Mouse (Mus musculus) lung, adult 2 months (tissue): Measurements from ENCODE around the gene Retsat. TPM values are rescaled to one million over a fixed set of nuclear protein-coding genes. Genes with fewer than 3 reads are reported as not detected.

ENCODE experiments used
- DNase-seq: peaks from one replicate; pipeline ENCODE4 v3.0.0; 2022
- H3K4me1 ChIP-seq: fragments of 200-500 bp; 2 replicates; pipeline ENCODE4 v1.6.1; 2011; ENCODE audit warnings: low read length; ENCODE audit not compliant: control insufficient read depth, insufficient read depth
- H3K4me3 ChIP-seq: fragments of 200-500 bp; replicated peaks from 2 replicates; pipeline ENCODE3; 2011; ENCODE audit warnings: low read depth, mild to moderate bottlenecking, control low read depth, low read length; ENCODE audit errors: extremely low read depth
- CTCF ChIP-seq: fragments of 200-500 bp; IDR thresholded peaks from 2 replicates; pipeline ENCODE4 v1.5.1; 2011; ENCODE audit warnings: mild to moderate bottlenecking, low read length, control low read depth; ENCODE audit not compliant: insufficient read depth
- POLR2A ChIP-seq: fragments of 200-500 bp; IDR thresholded peaks from 2 replicates; pipeline ENCODE4 v1.6.1; 2011; ENCODE audit warnings: low read depth, mild to moderate bottlenecking, control low read depth, low read length, borderline replicate concordance; ENCODE audit errors: extremely low read depth
- WGBS: fragments of 180-500 bp; shearing (Covaris S2); methylation state at CpG from one replicate; pipeline ENCODE4 v1.1.7; 2018; 5-methylcytosine and 5-hydroxymethylcytosine counted together
- polyA plus RNA-seq: library from polyadenylated mRNA; depleted of rRNA; stranded (reverse); fragments of >200 nt; gene quantifications from 2 replicates; pipeline ENCODE4 v1.2.3, GENCODE M21; 2012

Gene Retsat
- polyA plus RNA-seq, 1 experiment = 38.8 TPM

DNA sequence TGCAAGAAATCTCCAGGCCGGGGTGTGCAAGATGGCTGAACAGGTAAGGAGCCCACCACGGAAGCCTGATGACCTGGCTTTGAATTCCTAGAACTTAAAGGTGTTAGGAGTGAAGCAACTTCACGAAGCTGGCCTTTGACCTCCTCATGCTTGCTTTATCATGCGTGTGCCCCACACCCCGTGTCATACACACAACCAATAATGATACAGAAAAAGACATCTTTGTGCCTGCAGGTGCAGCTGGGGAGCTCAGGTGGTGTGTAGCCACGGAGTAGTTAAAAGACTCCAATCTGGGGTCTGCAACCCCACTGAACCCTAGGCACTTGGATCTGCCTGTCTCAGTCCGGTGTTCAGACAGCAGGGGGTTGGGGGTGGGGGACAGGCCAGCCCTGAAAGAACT lies 32.8 kb upstream of the Retsat start:
- no peaks in the 10 kb centered on the region for H3K4me1 ChIP-seq
- WGBS = 76% methylated on average over 7 of the region's 7 CpGs
- H3K4me3 ChIP-seq = no peak overlapping the region
- no peak for DNase-seq
- TF ChIP-seq CTCF (no peak), POLR2A (no peak)

DNA sequence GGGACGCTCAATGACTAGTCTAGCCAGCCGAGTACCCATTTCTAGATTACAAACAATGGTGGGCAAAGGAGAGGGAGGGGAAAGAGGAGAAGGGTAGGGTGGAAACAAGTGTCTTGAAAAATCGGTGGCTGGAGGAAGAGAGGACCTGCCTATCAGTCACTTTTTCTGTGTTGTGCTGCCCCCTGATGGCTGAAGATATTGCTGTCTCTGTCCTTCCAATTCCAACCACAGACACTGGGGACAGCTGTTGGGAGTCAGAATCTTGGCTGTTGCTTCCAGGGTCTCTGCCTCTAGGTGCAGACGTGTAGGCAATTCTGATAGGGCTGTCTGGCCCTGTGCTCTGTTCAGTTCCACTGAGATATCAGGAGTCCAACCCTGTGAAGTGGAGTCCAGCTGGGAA lies 32.2 kb upstream of the Retsat start:
- DNase-seq = peak; percentile 87
- Histone ChIP-seq H3K4me3 (no peak overlapping the region), H3K4me1 (no peaks in the 10 kb centered on the region)
- 7% methylated on average over 4 of the region's 4 CpGs for WGBS
- TF ChIP-seq POLR2A (no peak), CTCF (peak; percentile 73)

DNA sequence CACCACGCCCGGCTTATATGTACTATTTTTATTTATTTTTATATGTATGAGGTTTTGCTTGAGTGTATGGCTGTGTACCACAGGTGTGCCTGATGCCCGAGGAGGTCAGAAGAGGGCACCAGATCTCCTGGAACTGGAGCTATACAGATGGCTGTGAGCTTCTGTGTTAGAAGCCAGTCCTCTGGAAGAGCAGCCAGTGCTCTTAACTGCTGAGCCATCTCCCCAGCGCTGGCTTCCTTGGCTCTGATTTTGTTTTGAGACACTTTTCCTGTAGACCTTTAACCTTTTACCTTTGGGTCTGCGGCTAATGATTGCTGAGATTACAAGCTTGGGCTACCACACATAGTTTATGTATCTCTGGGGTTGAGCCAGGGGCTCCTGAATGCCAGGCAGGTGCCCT lies 30.8 kb upstream of the Retsat start:
- no peak overlapping the region for H3K4me3 ChIP-seq
- H3K4me1 ChIP-seq = no peaks in the 10 kb centered on the region
- TF ChIP-seq CTCF = no peak
- no peak for TF ChIP-seq POLR2A
- DNase-seq = no peak
- WGBS = 73% methylated on average over 5 of the region's 5 CpGs

DNA sequence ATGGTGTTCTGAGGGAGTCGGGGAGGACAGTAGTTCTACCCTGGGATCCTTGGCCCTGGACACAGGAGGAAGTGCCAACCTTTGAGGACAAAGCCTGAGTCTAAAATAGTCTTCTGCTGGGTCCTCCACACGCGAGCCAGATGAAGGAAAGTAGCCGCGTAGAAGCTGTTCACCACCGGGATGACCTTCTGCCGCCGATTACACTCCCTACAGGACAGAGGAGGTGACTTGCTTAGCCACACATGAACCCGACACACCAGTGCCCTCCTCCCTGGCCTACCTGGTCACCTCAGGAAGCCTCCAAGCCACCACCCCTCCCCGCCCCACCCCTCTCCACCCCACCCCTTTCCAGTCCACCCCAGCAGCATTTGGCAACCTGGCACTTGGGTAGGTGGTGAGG lies 29.5 kb upstream of the Retsat start:
- DNase-seq = no peak
- TF ChIP-seq CTCF = no peak
- no peak for TF ChIP-seq POLR2A
- no peaks in the 10 kb centered on the region for H3K4me1 ChIP-seq
- H3K4me3 ChIP-seq = no peak overlapping the region
- 88% methylated on average over 10 of the region's 10 CpGs for WGBS

DNA sequence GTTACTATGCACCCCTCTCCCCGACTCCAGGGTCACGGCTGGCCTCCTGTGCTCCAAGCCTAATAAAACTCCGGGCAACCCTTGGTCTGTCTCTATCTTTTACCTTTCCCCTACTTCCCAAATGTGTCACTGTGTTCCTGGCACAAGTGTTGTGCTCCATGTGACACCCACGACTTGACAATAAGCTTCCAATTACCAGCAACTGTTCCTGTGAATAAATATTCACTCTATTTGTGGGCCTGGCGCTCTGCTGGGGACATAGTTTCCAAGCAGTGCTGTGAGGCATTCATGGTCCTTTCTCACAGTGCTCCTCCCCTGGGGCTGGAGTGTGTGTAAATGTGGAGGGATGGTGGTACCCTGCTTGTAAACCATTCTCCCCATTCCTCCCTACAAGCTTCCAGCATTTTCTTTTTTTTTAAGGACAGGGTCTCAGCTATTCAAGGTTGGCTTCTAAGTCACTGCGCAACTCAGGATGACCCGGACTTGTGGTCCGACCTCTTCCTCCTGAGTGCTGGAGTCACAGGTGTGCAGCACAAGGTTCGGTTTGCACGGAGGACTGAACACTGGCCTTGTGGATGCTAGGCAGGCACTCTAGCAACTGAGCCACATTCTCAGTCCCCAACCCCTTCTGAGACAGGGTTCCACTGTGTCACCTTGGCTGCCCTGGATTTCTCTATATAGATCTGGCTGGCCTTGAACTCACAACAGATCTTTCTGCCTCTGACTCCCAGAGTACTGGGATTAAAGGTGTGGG lies 27.5 kb upstream of the Retsat start:
- 87% methylated on average over 10 of the region's 10 CpGs for WGBS
- H3K4me3 ChIP-seq = no peak overlapping the region
- no peak for DNase-seq
- no peaks in the 10 kb centered on the region for H3K4me1 ChIP-seq
- TF ChIP-seq POLR2A (no peak), CTCF (no peak)

DNA sequence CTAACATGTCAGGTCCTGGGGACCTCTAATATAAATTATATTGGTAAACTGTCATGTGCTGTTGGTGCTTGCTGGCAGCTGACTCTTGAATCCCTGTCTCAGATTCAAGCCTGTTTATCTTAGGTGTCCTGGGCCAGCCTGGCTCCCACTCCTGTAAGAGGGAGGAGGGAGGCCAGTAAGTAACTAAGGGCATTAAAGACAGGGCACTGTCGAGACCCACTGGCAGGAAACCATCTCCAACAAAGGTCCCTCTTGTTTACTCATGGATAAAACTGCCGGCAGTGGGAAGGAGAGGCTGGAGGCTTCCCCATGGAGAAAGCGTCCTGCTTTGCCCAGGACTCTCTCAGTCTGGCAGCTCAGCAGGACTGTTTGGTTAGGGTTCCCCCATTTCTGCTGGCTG lies 26.4 kb upstream of the Retsat start:
- no peak for DNase-seq
- TF ChIP-seq POLR2A (no peak), CTCF (no peak)
- no peak overlapping the region for H3K4me3 ChIP-seq
- no peaks in the 10 kb centered on the region for H3K4me1 ChIP-seq
- WGBS = 36% methylated on average over 3 of the region's 3 CpGs

DNA sequence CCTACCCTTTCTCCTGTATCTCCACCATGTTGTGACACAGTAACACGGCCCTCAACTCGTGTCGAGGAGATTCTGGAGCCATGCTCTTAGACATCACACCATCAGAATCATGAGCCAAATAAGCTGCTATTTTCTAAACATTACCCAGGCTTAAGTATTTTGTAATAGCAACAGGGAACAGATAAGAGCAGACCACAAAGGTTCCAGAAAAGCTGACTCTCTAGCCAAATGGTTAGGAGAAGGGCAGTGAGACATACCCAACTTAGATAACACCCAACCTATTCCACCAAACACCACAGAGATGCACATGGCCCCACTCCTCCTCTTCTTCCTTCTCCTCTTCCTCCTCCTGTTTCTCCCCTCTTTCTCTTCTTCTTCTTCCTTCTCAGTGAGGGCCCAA lies 22.2 kb upstream of the Retsat start:
- 96% methylated on average over 3 of the region's 3 CpGs for WGBS
- TF ChIP-seq CTCF (no peak), POLR2A (no peak)
- Histone ChIP-seq H3K4me1 (no peaks in the 10 kb centered on the region), H3K4me3 (no peak overlapping the region)
- DNase-seq = no peak

DNA sequence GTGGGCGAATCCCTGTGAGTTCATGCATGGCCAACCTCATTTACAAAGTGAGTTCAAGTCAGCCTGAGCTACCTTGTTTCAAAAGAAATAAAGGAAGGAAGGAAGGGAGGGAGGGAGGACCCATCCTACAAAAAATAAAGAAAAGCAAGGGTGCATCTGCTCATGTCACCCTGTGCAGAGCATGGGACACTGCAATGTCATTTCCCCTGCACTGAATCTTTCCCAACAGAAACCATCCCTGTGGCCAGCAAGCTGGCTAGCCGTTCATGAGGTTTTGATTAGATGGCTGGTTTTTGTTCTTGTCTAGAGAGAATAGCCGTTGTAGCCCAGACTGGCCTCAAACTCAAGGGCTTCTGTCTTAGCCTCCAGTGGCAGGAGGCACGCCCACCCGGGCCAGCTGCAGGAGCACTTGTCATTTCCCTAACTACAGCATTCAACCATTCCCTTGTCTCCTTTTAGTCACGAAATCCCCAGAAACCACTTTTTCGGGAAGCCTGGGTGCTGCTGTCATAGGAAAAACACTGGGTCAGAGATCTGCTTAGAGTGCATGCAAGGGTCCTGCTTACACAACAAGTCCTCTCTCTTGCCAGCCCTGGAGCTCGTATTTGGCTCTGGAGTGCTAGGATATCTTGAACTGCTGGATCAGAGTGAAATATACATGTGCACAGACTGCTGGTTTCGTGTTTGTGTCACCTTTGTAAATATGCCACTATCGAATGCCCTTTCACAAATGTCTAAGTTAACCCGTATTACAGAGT lies 16.5 kb upstream of the Retsat start:
- no peak for DNase-seq
- no peaks in the 10 kb centered on the region for H3K4me1 ChIP-seq
- TF ChIP-seq POLR2A (no peak), CTCF (no peak)
- no peak overlapping the region for H3K4me3 ChIP-seq
- 69% methylated on average over 11 of the region's 11 CpGs for WGBS

DNA sequence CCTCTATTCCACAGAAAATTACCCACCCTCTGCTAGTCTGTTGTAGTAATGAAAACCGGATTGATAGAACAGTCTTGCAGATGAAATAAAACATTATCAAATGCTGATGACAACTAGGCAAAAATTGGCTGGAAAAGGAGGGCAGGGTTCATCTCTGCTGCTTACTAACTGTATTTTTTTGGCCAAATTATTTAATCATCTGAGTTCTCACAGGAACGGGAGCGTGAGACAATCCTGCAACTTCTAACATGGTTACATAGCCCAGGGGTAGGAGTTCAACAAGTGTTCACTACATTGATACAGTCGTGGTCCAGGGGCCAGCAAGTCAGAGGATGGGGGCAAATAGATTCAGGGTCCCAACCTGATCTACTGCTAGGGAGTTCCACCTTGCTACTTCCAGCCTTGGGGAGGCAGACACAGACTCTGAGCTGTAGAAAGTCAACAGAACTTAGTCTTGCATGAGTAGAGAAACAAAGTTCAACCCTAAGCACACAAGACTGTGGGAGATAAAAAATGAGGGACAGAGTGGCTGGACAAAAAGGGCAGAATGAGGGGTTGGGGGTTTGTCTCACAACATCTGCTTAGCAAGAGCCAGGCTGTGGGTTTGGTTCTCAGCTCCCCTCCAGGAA lies 14.9 kb upstream of the Retsat start:
- DNase-seq = no peak
- 74% methylated on average over 4 of the region's 4 CpGs for whole genome bisulfite sequencing
- Histone ChIP-seq H3K4me3 (no peak overlapping the region), H3K4me1 (no peaks in the 10 kb centered on the region)
- no peak for TF ChIP-seq POLR2A
- TF ChIP-seq CTCF = no peak

DNA sequence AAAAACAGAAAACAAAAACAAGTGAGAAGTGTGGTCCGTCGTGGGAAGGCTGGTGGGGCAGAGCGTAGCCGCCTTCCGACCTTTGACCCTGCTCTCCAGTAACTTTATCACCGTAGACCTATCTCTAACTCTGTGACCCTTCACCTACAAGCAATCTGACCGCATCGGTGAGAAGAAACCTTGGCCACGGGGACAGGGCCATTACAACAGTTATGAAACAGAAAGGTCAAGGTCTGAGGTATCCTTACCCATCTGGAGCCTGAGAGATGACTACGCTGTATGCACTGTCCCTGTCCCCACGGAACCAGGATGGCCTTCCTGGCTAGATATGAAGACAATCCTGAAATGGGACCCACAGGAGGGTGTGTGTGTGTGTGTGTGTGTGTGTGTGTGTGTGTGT lies 14.1 kb upstream of the Retsat start:
- Histone ChIP-seq H3K4me3 (no peak overlapping the region), H3K4me1 (no peaks in the 10 kb centered on the region)
- TF ChIP-seq POLR2A (no peak), CTCF (no peak)
- WGBS = 80% methylated on average over 11 of the region's 11 CpGs
- no peak for DNase-seq
